Mouse (Mus musculus) left cerebral cortex, adult 18-20 months (tissue): ENCODE measurements around the gene Mdga1. TPM values are rescaled to one million over a fixed set of nuclear protein-coding genes. Genes with fewer than 3 reads are reported as not detected.
A peak's percentile ranks its signal among the peaks of the same experiment; 100 is the strongest.
"Not testable (repeated sequence)": the region's sequence is repeated elsewhere in the genome, so short reads cannot be mapped to it uniquely, and the experiment has no call there.

ENCODE experiments used
- DNase-seq, 2 experiments: peaks; one replicate each; pipeline ENCODE4 v3.0.0; 2021 to 2022; ENCODE audit warnings: low spot score in 2 of 2, mixed read lengths in 1 of 2
- total RNA-seq, 2 experiments: library from RNA; stranded (reverse); gene quantifications; 2 replicates each; pipeline ENCODE4 v1.2.3; 2021

Gene Mdga1
- total RNA-seq, 2 experiments from 2014 or later, result 25.1 to 25.6 TPM

- no peak for DNase-seq
Measured at GRCm38 (mm10) chr17:29814758-29815157, 155.1 kb downstream of the Mdga1 start.

GRCm38 (mm10) chr17:29813328-29813727, 156.6 kb downstream of the Mdga1 start:
- no peak for DNase-seq

- DNase-seq, result no peak
Measured at GRCm38 (mm10) chr17:29803545-29803944, 166.3 kb downstream of the Mdga1 start.

GRCm38 (mm10) chr17:29801358-29801757, 168.5 kb downstream of the Mdga1 start:
- DNase-seq, result peak; percentile 35 to 73

- DNase-seq, result no peak
Measured at GRCm38 (mm10) chr17:29800096-29800455, 169.8 kb downstream of the Mdga1 start.

- no peak for DNase-seq
Measured at GRCm38 (mm10) chr17:29799398-29800095, 170.3 kb downstream of the Mdga1 start.

- DNase-seq, result no peak
Measured at GRCm38 (mm10) chr17:29798151-29798550, 171.7 kb downstream of the Mdga1 start.

GRCm38 (mm10) chr17:29796787-29797186, 173.1 kb downstream of the Mdga1 start:
- DNase-seq, result no peak

GRCm38 (mm10) chr17:29796086-29796485, 173.8 kb downstream of the Mdga1 start:
- peak; percentile 82 to 87 for DNase-seq

- DNase-seq, result peak in 1 of 2 experiments; percentile 18
Measured at GRCm38 (mm10) chr17:29795050-29795770, 174.7 kb downstream of the Mdga1 start.

- no peak for DNase-seq
Measured at GRCm38 (mm10) chr17:29791531-29792050, 178.3 kb downstream of the Mdga1 start.

GRCm38 (mm10) chr17:29790231-29790740, 179.6 kb downstream of the Mdga1 start:
- DNase-seq, result no peak

- no peak for DNase-seq
Measured at GRCm38 (mm10) chr17:29789715-29790114, 180.2 kb downstream of the Mdga1 start.

GRCm38 (mm10) chr17:29788573-29788972, 181.3 kb downstream of the Mdga1 start:
- no peak for DNase-seq

GRCm38 (mm10) chr17:29784820-29785219, 185.1 kb downstream of the Mdga1 start:
- DNase-seq, result no peak

GRCm38 (mm10) chr17:29781472-29781871, 188.4 kb downstream of the Mdga1 start:
- not testable (repeated sequence) for DNase-seq

GRCm38 (mm10) chr17:29778021-29778420, 191.9 kb downstream of the Mdga1 start:
- no peak for DNase-seq

Other genes starting within 250 kb of the Mdga1 start
- gene Zfand3, start 34.6 kb upstream of the Mdga1 start, total RNA-seq, result 100 to 1,000 TPM; 108 to 109 TPM